Mouse (Mus musculus) heart, adult 18-20 months (tissue): ENCODE data around the gene Prr3. TPM values are rescaled to one million over a fixed set of nuclear protein-coding genes. Genes with fewer than 3 reads are reported as not detected.
"Not testable (repeated sequence)": the region's sequence is repeated elsewhere in the genome, so short reads cannot be mapped to it uniquely, and the experiment has no call there.

Experiments
- DNase-seq, 2 experiments: peaks; one replicate each; pipeline ENCODE4 v3.0.0; 2021 to 2022; ENCODE audit warnings: mixed read lengths in 1 of 2
- total RNA-seq, 2 experiments: library from RNA; stranded (reverse); gene quantifications; 2 replicates each; pipeline ENCODE4 v1.2.3; 2021

Prr3 gene
- total RNA-seq, 2 experiments from 2014 or later = 3.3 to 3.4 TPM

DNA sequence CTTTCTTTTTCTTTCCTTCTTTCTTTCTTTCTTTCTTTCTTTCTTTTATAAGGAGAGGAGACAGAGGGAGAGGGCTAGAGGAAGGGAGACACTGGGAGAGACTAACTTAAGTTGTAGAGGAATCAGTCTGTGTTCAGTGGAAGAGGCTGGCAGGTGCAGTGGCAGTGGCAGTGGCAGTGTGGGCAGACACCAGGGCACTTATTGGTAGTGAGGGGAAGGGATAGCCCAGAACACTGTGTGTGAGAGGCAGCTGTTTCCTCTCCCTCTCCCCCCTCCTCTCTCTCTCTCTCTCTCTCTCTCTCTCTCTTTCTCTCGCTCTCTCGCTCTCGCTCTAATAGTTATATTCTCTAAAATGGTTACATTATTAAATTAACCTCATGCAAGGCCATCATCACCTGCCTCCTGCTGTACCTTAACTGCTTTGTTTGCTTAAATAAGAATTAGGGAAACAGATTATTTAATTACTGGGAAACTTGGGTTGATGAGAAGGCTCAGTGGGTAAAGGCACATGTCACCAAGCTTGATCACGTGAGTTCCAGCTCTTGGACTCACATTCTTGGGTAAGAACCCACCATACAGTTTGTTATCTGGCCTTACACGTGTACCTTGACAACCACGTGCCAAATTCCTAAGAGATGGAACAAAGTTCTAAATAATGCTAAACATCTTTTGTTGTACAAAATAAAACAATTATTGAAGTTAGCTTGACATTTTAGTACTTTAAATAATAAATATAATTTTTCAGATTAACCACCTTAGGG, 18.7 kb upstream of the Prr3 start:
- no peak for DNase-seq

DNA sequence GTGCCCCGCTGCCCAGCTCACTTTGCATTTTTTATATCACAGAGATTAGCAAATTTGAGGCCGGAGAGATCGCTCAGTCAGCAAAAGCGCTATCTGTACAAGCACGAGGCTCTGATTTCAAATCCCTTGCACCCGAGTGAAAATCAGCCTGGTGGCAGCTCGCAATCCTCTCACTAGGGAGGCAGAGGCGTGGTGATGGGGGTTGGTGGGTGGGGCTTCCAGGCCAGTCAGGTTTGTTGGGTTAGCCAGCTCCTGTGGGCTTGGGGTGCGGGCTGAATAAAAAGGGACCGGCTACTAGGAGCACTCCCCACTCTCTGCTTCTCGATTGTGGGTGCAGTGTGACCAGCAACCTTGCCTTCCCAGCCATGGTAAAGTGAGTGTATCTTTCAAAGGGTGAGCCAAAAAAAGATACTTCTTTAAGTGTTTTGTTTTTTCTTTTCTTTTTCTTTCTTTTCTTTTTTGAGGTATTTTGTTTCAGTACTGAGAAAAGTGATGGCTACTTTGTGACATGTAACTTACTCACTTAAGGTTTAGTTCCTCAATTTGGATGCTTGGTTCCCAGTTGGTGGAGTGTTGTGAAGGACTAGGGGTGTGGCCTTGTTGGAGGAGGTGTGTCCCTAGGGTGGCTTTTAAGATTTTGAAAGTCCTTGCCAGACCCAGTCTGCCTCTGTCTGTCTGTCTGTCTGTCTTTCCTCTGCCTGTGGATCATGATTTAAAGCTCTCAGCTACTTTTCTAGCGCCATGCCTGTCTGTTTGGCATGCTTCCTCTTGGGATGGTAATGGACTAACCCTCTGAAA, 17.9 kb upstream of the Prr3 start:
- peak in 1 of 2 experiments; percentile 53 for DNase-seq

DNA sequence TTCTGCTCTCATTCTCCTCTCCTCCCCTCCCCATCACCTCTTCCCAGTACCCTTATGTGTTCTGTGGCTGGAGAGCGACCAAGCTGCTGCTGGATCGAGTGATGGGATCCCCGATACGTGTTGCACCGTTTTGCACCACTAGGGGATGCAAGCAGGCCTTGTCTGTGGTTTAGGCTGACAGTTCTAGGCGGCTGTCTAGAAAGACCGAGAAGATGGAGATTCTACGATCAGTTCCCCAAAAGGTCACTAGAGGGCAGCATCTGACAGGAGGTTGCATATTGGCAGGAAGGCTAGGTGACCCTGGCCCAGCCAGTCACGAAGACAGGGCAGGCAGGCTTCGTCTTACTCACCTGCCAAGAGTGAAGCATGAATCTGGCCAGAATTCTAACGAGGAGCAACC, 16.9 kb upstream of the Prr3 start:
- peak; percentile 97 to 99 for DNase-seq

DNA sequence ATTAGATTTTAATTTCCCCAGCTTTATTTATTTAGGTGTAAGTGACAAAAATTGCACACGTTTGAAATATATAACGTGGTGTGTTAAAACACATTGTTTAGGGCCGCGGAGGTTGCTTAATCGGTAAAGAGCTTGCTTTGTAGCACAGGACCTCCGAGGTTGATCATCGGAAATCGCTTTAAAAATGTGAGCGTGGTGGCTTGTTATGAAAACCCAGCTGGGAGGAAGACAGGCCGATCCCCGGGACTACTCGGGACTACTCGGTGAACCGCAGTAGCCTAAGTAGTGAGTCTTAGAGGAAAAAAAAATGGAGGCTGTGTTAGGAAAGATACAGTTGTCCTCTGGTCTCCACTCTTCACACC, 14.8 kb upstream of the Prr3 start:
- DNase-seq = no peak

DNA sequence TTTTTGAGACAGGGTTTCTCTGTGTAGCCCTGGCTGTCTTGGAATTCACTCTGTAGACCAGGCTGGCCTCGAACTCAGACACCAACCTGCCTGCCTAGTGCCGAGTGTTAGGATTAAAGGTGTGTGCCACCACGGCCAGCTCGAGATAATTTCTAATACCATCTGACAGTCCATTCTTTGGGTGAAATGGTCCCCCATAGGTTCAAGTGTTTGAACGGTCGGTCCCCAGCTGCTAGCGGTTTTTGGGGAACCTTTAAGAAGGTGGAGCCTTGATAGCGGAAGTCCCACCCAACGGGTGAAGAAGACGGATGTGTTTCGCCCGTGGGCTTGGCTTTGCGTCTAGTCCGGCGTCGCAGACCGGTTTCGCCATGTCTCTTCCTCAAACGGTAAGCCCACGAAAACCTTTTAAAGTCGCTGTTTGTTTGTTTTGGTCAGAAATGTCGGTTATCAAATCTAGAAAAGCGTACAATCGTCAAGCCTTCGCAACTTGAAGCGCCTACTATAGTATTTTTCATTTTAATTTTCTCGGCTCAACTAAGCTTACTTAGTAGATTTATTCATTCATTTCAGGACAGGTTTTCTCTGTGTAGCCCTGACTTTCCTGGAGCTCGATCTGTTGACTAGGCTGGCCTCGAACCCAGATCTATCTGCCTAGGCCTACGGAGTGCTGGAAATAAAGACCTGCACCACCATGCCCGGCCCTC, 14.3 kb upstream of the Prr3 start:
- DNase-seq = peak; percentile 92

DNA sequence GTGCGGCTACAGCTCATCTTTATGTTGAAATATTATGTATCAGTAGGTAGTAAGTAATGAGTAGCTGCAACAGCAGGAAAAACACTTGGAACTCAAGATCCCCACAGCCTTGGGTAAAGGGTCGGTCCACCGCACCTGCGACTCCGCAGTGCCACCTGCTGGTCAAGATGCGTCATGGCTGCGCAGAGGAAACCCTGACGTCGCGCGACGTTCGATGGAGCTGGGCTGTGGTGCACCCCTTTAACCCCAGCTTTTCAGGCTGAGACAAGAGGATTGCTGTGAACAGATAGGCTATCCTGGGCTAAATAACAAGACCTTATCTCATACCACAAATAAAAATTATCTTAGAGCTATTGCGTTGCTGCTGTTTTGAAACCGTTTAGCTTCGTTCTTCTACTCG, 13.6 kb upstream of the Prr3 start:
- peak; percentile 81 to 83 for DNase-seq

DNA sequence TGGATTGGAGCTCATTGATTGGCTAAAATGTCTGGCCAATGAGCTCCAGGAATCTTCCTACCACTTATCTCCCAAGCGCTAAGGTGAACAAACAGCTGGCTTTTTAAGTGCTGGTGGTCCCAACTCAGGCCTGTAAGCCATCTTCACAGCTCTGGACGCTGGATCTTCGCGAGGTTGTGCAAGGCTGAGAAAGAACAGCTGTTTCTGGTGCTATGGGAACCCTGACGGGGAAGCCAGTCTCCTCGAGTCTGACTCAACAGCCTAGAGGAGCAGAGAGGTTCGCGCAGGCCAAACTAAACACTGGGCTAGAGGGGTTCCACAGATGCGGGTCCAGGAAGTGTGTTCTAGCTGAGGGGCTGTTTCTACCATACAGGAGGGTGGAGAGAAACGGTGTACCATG, 11.7 kb upstream of the Prr3 start:
- DNase-seq = peak; percentile 50 to 51

DNA sequence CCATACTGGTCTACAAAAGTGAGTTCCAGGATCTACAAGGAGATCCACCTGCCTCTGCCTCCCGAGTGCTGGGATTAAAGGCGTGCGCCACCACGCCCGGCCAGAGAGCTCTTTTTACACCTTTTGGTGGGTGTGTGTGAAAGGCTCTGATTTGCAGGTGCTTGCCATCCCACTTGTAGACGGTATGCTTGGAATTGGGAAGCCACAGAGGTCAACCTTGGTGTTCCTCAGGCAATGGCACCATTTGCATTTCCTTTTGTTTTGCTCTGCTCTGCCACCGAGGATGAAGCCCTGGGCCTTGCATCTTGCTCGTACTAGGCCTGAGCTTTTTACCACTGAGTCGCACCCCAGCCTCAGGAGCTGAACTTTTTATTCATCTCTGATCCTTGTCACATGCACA, 1.7 kb upstream of the Prr3 start:
- no peak for DNase-seq

DNA sequence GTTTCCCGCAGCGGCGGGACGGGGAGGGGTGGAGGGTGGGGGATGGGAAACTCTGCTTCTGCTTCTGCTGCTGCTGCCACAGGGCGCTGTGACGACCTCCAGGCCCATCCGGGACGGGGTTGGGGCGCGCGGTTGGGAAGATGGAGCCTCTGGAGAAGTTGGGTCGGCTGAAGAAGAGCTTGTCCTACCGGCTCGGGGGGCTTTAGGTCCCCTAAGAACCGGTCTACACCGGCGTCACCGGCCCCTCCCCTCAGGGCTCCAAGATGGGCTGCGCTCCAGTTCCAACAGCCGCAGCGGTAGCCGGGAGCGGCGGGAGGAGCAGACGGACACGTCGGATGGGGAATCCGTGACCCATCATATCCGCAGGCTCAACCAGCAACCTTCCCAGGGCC, 323 bp upstream of the Prr3 start:
- peak; percentile 65 to 68 for DNase-seq

DNA sequence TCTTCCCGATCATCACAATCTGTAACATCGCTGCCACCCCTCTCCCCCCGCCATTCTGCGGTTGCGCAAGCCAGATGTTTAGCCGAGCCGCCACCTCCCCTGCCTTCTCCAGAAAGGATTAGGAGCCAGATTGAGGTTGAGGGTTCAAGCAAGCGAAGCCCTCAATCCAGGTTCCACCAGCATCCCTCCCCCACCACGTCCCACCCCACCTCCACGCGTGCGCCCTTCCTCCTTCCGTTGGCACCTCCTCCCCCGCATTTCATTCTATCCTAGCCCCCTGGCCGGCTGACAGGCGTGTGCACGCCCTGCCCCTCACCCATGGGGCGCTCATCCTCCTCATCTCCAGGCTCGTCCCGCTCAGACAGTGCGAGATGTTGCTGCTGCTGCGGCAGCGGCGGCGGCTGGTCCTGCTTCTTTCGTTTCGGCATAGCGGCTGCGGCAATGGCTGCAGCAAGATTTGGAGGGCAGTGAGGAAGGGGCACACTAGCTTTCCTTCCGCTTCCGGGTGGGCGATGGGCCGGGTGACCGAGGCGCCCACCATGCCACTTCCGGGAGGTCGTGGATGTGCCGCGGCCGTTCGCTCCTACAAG, 1.1 kb downstream of the Prr3 start:
- peak; percentile 29 to 51 for DNase-seq

DNA sequence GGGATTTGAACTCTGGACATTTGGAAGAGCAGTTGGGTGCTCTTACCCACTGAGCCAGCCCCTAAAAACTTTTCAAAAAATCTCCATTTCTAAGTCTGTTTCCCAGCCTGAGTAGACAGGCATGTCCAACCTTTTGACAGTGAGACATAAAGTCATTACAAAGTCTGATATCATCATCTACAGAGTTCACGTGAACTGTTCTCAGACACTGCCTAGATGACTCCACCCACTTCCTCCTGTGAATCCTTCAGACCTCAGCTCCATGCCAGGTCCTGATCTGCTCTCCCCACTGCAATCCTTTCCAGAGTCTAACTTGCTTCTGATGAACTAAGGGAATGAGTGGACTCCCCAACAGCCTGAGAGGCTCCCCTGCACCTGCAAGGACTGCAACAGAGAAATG, 7.9 kb downstream of the Prr3 start:
- DNase-seq = no peak

DNA sequence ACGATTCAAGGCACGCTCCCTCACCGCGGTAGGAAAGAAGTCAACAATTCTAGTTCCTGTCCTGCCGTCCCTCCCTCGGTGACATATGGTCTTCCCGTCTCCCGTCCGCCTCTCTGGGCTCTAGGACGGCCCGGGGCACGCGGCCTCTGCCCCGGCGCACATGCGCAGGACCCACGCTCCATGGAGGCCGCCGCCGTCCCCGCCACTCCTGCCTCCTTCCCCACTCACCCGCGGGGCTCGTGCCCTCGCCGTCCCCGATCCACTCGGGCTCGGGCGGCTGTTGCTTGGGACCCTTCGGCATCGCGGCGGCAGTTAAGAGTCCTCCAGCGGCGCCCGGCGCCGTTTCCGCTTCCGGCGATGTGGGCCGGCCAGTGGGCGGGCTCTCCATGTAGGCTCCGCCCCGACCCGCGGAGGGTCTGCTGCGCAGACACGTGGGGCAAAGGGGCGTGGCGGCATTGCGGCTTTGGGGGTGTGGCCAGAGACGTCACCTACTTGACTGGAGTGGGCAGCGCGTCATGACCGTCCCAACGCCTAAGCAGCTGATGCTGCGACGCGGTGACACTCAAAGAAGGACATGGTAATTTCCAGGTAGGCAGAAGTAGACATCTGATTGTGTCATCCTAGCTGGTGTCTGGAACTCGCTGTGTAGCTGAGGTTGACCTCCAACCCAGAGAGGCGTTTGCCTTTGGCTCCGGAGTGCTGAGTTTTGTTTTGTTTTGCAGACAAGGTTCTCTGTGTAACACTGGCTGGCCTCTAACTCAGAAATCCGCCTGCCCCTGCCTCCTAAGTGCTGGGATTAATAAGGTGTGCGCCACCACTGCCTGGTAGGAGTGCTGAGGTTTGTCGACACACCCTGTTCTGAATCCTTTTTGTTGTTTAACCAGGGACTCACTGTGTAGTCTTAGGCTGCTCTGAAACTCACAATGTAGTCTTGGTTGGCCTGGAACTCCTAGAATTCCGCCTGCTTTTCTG, 10.3 kb downstream of the Prr3 start, which contains the start of gene Abcf1:
Abcf1 (minus strand) TSS at position 344 of the 972 bp plus-strand sequence.
- DNase-seq = peak; percentile 99

DNA sequence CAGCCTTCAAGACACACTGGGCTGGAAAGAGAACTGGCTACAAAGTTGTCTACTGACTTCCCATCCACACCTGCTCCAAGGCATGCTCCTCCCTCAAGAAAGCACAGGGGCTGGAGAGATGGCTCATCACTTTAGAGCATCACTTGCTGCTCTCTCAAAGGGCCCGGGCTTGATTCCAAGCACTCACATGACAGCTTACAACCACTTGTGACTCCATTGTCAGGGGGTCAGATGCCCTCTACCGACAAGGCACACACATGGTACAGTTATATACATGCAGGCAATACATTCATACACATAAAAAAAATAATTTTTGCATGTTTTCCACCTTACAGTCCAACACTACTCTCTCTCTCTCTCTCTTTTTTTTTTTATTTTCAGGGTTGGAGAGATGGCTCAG, 12.4 kb downstream of the Prr3 start:
- no peak for DNase-seq

DNA sequence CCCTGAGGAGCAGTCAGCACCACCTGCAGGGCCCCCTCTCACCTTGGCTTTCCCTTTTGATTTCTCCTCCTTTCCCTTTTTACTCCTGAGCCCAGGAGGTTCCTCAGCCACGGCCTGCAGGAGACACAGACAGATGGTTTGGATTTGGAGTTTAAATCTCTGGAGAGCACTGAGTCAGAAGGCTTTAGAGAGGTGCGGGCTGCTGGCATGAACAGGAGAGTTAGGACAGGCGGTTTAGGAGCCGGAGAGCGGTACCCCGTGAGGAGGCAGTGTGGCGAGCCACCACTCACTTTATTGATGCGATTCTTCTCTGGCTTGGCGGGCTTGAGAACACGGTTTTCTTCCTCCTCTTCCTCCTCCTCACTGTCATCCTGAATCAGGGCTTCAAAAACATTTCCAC, 16.8 kb downstream of the Prr3 start:
- no peak for DNase-seq

DNA sequence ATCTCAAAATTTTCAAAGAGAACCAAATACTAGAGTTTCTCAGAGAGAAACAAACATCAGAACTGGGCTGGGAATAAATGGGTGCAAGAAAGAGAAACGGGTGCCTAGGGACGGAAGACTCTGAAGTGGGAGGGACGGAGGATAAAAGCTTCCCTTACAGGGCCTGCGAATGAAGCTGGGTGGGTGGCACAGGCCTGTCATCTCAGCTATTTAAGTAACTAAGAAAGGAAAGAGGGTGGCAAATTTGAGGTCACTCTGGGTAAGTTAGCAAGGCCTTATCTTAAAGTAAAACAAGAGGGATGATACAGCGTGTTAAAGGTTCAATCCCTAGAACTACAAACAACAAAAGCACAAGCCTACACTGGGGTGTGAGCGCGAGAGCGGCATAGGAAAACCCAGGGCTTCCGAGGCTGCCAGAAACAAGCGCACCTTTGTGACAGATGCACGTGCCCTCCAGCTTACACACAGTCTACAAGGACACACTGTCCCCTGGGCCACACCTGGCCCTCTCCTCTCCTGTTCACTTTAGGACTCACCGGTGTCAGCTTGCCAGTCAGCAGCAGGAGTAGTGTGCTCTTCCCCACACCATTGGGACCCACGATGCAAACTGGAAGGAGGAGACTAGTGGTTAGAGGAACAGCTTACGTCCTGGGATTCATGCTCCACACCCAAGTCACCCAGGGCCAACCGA, 21.4 kb downstream of the Prr3 start:
- DNase-seq = no peak

DNA sequence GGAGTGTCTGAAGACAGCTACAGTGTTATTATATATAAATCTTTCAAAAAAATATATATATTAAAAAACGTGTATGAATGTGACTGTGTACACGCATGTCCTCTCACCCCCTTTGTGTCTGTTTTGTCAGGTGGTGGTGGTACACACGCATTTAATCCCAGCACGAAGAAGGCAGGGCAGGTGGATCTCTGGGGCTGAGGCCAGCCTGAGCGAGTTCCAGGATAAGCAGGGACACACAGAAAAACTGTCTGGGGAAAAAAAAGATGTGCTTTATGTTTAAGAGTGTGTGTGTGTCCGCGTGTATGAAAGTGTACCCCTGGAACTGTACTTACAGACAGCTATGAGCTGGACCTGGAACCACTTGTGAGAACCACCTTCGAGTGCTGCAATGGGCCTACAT, 25.4 kb downstream of the Prr3 start:
- DNase-seq = no peak

DNA sequence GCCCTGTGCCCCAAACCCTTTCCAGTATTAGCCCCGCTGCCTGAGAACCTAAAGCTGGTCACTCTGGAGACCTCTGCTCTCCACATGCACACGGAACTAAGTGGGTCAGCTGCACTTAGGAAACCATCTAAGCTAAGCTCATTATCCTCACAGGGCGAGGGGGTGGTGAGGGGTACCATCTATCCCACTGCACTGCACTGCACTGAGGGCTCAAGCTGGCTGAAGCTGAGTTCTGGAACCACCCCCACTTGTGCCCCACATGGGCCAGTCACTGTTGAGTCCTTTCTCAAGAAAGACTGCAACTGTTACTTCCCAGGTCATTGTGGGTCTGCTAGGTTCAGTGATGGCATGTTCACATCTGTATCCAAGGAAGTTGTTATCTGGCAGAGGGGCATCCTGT, 27.5 kb downstream of the Prr3 start:
- not testable (repeated sequence) for DNase-seq

DNA sequence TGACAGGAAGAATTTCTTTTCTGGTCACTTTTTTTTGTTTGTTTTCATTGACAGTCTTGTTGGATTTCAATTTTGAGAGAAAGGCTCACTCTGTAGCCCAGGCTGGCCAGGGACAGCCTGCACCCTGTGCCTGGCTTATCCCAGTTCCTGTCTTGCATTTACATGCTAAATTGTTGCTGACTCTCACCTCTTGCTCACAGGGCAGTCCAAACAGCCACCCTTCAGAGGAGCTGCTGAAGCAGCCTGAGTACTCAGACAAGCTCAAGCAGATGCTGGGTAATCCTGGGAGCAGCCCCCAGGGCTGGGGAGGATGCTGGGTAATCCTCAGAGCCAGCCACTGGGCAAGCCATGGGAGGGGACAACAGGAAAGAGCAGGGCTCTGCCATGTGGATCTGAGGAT, 29.1 kb downstream of the Prr3 start:
- DNase-seq = not testable (repeated sequence)

DNA sequence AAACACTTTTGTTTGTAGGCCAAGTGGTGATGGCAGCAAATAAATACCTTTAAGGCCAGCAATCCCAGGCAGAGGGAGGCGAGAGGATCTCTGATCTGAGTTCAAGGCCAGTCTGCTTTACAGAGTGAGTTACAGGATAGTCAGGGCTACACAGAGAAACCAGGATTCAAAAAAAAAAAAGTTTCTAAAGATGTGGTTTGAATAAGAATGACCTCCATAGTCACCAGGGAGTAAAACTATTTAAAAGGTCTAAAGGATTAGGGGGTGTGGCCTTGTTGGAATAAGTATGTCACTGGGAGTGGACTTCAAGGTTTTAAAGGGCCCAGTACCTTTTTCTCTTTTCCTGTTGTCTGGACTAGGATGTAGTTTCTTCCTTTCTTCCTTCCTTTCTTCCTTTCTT, 40.1 kb downstream of the Prr3 start:
- DNase-seq = no peak

DNA sequence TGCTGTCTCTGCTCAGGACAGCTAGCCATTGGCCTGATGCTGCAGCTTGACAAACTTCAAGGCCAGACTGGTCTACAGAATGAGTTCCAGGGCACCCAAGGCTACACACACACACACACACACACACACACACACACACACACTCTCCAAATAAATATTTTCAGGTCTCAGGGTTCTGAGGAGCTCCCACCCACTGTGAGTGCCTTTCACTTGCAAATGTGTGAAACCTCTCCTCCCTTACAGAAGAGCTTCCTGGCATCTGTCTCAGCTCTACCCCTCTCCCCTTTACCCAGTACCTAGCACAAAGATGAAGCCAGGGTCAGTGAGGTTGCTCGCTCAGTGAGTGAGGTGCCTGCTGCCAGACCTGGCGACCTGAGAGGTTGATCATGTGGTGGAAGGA, 40.9 kb downstream of the Prr3 start:
- no peak for DNase-seq
